Mouse (Mus musculus): ENCODE measurements around the gene Gnai3.

Gene Gnai3

GRCm38 (mm10) chr3:108102075-108102474 lies 43.9 kb downstream of the Gnai3 start:
- no peak for DNase-seq

DNA sequence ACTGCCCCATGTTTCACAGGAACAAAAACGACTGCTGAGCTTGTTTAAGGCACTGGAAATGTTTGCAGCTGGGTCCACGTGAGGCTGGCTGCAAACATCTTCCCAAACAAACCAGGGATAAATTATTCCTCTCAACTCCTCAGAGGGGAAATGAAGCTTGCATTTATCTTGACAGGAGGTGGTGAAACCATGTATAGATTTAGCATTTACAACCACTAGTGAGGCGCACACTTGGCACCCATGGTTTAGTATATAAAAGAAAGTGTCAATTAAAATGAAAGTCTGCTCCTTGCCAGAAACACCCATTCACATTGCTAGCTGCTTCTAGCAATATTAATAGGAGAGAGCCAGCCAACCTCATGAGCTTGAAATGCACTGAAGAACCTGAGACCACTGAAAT lies 44.4 kb downstream of the Gnai3 start:
- DNase-seq: no peak

- DNase-seq: no peak
These were observed 47.6 kb downstream of the Gnai3 start for GRCm38 (mm10) chr3:108098316-108098715.

- no peak for DNase-seq
These were observed 48.3 kb downstream of the Gnai3 start for GRCm38 (mm10) chr3:108097656-108098055.

GRCm38 (mm10) chr3:108096726-108097125 lies 49.2 kb downstream of the Gnai3 start:
- no peak for DNase-seq

- no peak for DNase-seq
These were observed 49.7 kb downstream of the Gnai3 start for GRCm38 (mm10) chr3:108096226-108096625.

GRCm38 (mm10) chr3:108094976-108095760 lies 50.8 kb downstream of the Gnai3 start:
- no peak for DNase-seq

GRCm38 (mm10) chr3:108094146-108094545 lies 51.8 kb downstream of the Gnai3 start:
- no peak for DNase-seq

DNA sequence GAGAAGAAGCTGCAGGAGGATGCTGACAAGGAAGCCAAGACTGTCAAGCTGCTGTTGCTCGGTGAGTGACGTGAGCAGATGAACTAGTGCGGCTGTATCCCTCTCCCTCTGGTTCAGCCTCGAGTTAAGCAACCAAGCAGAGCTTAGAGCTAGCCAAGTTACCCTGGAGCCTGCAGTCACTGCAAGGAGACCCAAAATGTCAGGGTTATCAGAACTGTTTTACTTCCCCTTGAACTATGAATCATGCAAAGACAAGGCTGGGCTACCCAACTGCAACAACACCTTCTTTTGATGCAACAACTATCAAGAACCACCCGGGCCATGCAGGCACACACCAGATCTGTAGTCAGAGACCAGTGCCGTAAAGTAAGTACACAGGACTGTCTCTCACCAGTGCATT lies 52.6 kb downstream of the Gnai3 start:
- DNase-seq: no peak

DNA sequence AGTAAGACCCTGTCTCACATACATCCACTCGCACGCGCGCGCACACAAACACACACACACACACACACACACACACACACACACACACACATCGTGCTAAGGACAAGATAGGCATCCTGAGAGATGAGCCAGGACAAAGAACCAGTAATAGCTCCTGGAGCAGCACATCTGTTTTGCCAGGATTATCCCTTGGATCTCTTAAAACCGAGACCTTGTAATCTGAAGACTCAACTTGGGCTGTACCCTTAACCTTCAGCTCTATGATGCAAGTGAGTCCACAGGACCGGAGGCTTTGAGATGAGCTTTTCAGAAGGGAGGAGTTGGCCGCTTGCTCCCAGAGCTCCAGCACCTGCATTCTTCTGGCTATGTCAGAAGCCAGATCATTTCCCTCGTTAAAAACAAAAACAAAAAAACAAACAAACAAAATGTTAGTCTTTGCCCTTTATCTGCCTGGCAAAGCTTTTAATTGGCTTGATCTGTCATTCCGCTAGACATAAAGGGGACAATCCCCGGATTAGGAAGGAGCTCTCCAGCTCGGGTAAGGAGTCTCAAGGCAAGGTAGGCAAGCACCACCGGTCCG lies 53.3 kb downstream of the Gnai3 start, which contains the start of gene Gnat2:
TSS of gene Gnat2 (plus strand) at position 254 of the 580 bp plus-strand sequence.
- no peak for DNase-seq

DNA sequence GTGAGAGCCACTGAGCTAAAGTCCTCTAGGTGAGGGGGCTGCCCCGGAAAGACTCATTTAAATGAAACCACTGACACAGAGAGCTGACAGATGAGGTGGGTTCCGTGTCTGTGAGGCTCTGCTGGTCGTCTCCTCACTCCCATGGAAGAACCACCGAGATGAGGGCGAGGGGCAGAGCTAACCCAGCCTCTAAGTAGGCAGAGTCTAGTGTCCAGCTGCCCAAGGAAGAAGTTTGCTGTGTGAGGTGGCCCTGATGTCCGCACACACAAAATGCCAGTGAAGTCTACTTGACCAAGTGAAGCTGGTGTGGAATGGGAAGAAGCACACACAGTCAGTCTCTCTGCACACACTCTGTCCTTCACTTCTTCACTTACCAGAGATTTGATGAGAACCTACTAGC lies 53.9 kb downstream of the Gnai3 start:
- no peak for DNase-seq

- DNase-seq: no peak
These were observed 55.4 kb downstream of the Gnai3 start for GRCm38 (mm10) chr3:108090561-108090960.

- no peak for DNase-seq
These were observed 56.0 kb downstream of the Gnai3 start for GRCm38 (mm10) chr3:108089916-108090315.

- no peak for DNase-seq
These were observed 57.0 kb downstream of the Gnai3 start for GRCm38 (mm10) chr3:108088842-108089380.

DNA sequence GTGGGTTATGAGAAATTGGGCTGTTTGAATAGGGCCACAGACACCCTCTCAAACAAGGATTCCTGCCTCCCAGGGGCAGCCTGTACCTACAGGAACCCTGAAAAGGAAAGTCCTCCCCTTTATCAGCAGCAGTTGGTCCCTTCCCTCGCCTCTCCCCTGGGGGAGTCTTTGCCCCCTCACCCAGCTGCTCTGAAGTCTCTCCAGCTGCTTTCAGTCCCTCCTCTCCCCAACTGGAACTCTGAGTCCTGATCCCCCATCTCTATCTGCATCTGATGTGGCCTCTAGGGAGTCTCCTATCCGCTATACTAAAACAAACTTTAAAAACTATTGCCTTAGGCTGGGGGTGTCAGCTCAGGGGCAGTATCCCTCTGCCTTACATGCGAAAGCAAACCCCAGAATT lies 58.6 kb downstream of the Gnai3 start:
- DNase-seq: no peak

DNA sequence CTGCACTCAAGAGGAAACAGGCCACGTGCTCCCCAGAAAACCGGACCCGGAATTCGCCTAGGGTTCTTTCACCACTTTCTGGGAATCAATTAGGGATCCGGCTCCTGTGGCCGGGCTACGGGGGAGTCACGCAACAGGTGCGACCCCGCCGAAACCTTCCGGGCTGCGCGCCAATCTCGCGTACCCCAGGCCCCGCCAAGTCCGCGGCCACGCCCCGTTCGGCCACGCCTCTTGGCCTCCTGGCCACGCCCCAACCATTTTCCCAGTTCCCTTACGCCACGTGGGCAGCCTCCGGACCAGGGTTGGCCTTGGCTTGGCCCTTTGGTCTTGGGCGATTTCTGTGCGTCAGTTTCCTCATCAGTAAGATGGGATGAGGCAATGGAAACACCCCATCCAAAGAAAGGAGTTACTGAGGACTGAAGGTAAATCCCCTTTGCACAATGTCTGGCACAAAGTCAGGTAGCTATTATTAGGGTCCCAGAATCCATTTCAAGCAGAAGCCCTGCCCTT lies 59.4 kb downstream of the Gnai3 start, which contains the start of gene Ampd2:
TSS of gene Ampd2 (minus strand) at position 182 of the 510 bp plus-strand sequence.
- DNase-seq: peak; percentile 82 to 88

DNA sequence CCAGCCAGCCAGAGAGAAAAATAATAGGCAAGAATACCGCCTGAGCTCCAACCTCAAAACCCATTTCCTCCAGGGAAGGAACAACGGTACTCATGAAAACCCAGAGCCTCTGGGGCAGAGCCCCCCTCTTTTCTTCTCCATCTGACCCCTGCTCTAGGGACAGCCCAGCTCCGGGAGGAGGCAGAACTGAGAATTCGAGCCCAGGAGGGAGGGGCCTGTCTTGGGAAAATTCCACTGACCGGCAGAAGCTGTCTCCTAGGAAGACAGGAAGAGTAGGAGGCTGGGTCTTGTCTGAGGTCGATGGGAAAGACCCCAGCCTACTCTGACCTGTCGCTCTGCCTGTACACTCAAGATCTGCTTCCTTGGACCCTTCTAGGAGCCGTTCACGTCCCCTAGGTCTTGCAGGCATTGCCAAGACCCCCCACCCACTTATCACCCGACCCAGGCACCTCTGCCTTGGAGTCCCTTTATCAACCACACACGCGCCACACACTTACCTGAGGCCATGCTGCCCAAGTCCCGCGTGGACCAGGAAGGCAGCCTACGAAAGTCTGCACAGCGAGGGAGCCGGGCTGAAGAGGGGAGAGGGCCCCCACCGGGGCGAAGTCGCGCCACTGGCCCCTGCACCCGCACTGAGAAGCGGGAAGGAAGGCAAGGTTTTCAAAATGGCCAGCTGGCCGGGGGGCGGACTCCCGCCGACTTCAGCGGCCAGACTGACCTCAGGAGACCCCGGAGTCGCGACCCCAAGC lies 60.1 kb downstream of the Gnai3 start:
- DNase-seq: peak; percentile 87 to 90

GRCm38 (mm10) chr3:108085281-108085720 lies 60.6 kb downstream of the Gnai3 start:
- peak; percentile 93 to 96 for DNase-seq

GRCm38 (mm10) chr3:108084767-108085270 lies 61.1 kb downstream of the Gnai3 start:
- no peak for DNase-seq

DNA sequence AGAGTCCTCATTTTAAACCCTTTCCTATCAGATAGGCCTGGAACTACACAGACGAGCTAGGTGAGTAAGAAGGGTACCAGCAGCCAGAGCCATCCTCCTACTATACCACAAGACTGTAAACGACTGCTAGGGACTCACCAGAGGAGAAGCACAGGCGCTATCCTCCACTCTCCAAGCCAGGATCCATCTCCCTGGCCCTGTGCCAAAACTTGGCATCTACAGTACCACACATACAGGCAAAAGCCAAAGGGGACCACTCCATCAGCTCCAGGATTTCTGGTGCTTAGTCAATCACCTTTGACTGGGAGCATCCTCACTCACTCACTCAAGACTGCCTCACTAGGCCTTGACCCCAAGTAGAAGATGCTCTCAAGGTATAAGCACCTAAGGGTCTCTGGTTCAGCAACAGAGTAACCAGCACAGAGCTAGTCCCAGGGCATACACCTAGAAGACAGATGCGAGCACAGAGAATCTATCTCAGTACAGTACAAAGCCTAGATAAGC lies 62.0 kb downstream of the Gnai3 start:
- DNase-seq: no peak

GRCm38 (mm10) chr3:108083161-108083560 lies 62.8 kb downstream of the Gnai3 start:
- no peak for DNase-seq

DNA sequence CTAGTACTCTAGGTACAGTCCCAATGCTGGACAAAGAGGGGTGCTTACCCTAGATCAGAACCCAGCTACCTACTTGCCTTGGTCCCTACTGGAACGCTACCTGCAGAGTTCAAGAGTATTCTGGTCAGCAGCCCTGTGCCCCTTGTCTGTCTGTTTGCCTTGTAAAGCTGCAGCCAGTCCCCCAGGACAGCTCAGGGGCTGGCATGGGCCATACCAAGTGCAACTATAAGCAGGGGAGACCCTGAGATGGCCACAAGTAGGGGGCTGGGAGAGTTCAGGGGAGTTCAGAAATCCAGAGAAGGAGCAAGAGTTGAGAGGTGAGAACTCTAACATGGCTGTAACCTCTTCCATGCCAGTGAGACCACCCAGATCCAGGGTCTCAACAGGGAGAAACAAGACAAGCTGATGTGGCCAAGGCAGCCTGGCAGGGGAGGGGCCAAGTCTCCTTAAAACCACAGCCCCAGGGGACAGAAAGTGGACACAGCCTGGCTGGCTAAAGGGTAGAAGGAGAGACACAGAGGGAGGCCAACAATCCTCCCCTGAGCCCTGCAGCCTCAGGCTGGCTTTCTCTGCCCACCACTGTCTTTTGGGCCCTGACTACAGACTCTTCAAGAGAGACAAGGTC lies 63.6 kb downstream of the Gnai3 start:
- DNase-seq: no peak

Measured in lung, adult 18-20 months (tissue).